Mouse (Mus musculus) liver, adult 2 months (tissue): ENCODE data around the gene Eif3k. TPM values are rescaled to one million over a fixed set of nuclear protein-coding genes. Genes with fewer than 3 reads are reported as not detected.
"Not testable (repeated sequence)": the region's sequence is repeated elsewhere in the genome, so short reads cannot be mapped to it uniquely, and the experiment has no call there.

Experiments used
- DNase-seq: peaks from one replicate; pipeline ENCODE4 v3.0.0-alpha.2; 2011; ENCODE audit warnings: low read depth, low spot score; ENCODE audit errors: extremely low read depth
- H3K27ac ChIP-seq: fragments of 200-500 bp; replicated peaks from 2 replicates; pipeline ENCODE4 v1.5.1; 2012; ENCODE audit warnings: low read depth, mild to moderate bottlenecking, control low read depth, inconsistent platforms, low read length; ENCODE audit not compliant: insufficient read depth
- H3K27me3 ChIP-seq: fragments of 200-500 bp; 2 replicates; pipeline ENCODE4 v1.6.1; 2012; ENCODE audit warnings: mild to moderate bottlenecking, moderate library complexity, low read length, inconsistent platforms; ENCODE audit not compliant: control insufficient read depth, insufficient read depth
- H3K36me3 ChIP-seq: fragments of 200-500 bp; 2 replicates; pipeline ENCODE4 v1.6.1; 2012; ENCODE audit warnings: low read length, inconsistent platforms; ENCODE audit not compliant: control insufficient read depth, insufficient read depth
- H3K4me1 ChIP-seq: fragments of 200-500 bp; 2 replicates; pipeline ENCODE4 v1.6.1; 2011; ENCODE audit warnings: low read length; ENCODE audit not compliant: control insufficient read depth, insufficient read depth
- H3K4me3 ChIP-seq: fragments of 200-500 bp; 2 replicates; pipeline ENCODE4 v1.5.1; 2011; ENCODE audit warnings: low read depth, mild to moderate bottlenecking, control low read depth, low read length, moderate library complexity; ENCODE audit not compliant: insufficient read depth
- H3K79me2 ChIP-seq: fragments of 200-500 bp; 2 replicates; pipeline ENCODE4 v1.6.1; 2012; ENCODE audit warnings: inconsistent platforms, mild to moderate bottlenecking, low read length, moderate library complexity; ENCODE audit not compliant: control insufficient read depth, insufficient read depth
- H3K9ac ChIP-seq: fragments of 200-500 bp; 2 replicates; pipeline ENCODE4 v1.6.1; 2012; ENCODE audit warnings: low read depth, mild to moderate bottlenecking, control low read depth, inconsistent platforms, low read length
- CTCF ChIP-seq: fragments of 200-500 bp; IDR thresholded peaks from 2 replicates; pipeline ENCODE4 v1.5.1; 2011; ENCODE audit warnings: low read depth, low read length, control low read depth
- POLR2A ChIP-seq: fragments of 200-500 bp; IDR thresholded peaks from 2 replicates; pipeline ENCODE4 v1.6.1; 2011; ENCODE audit warnings: low read length, control low read depth; ENCODE audit not compliant: insufficient read depth; ENCODE audit errors: extremely low read depth
- WGBS: fragments of 180-500 bp; shearing (Covaris S2); methylation state at CpG from one replicate; pipeline ENCODE4 v1.1.7; 2018; 5-methylcytosine and 5-hydroxymethylcytosine counted together
- polyA plus RNA-seq: library from polyadenylated mRNA; depleted of rRNA; stranded (reverse); fragments of >200 nt; gene quantifications from 2 replicates; pipeline ENCODE4 v1.2.3, GENCODE M21; 2012
- total RNA-seq: library from RNA; depleted of rRNA; stranded (reverse); fragments of >200 nt; gene quantifications from 2 replicates; pipeline ENCODE4 v1.2.3, GENCODE M21; 2014

Eif3k gene
- total and polyA plus RNA-seq, 2 experiments = 64.8 to 91.2 TPM

- Histone ChIP-seq H3K9ac (no peak overlapping the region), H3K27ac (no peak overlapping the region), H3K79me2 (no peaks in the 10 kb centered on the region), H3K36me3 (no peaks in the 10 kb centered on the region; the same call in 1 of the 2 replicates), H3K27me3 (no peaks in the 10 kb centered on the region), H3K4me1 (peaks cover 20% of the 10 kb centered on the region; the same call in 1 of the 2 replicates), H3K4me3 (no peak overlapping the region)
- TF ChIP-seq POLR2A (no peak), CTCF (no peak)
- no peak for DNase-seq
- WGBS = 90% methylated on average over 7 of the region's 7 CpGs
Measured at GRCm38 (mm10) chr7:28971029-28971428, 10.6 kb downstream of the Eif3k start.

- Histone ChIP-seq H3K9ac (no peak overlapping the region), H3K79me2 (no peaks in the 10 kb centered on the region), H3K27me3 (no peaks in the 10 kb centered on the region), H3K36me3 (no peaks in the 10 kb centered on the region; the same call in 1 of the 2 replicates), H3K4me1 (peaks cover 20% of the 10 kb centered on the region; the same call in 1 of the 2 replicates), H3K27ac (peak overlapping the region; percentile 30), H3K4me3 (no peak overlapping the region)
- 25% methylated on average over 12 of the region's 12 CpGs for WGBS
- TF ChIP-seq CTCF (no peak), POLR2A (no peak)
- peak; percentile 97 for DNase-seq
Measured at GRCm38 (mm10) chr7:28969672-28970394, 11.8 kb downstream of the Eif3k start.

- H3K9ac ChIP-seq = no peak overlapping the region
- WGBS = 100% methylated on average over 1 of the region's 1 CpGs
Measured at GRCm38 (mm10) chr7:28969271-28969670, 12.4 kb downstream of the Eif3k start.

GRCm38 (mm10) chr7:28968120-28968519, 13.5 kb downstream of the Eif3k start:
- not testable (repeated sequence) for H3K36me3 ChIP-seq, H3K4me3 ChIP-seq, H3K79me2 ChIP-seq, H3K27ac ChIP-seq, H3K9ac ChIP-seq, H3K27me3 ChIP-seq, DNase-seq
- peaks cover 20% of the 10 kb centered on the region; the same call in 1 of the 2 replicates for H3K4me1 ChIP-seq
- WGBS = 95% methylated on average over 8 of the region's 8 CpGs

More at GRCm38 (mm10) chr7:28969271-28969670, 12.4 kb downstream of the Eif3k start:
- Histone ChIP-seq H3K79me2 (no peaks in the 10 kb centered on the region), H3K4me1 (peaks cover 20% of the 10 kb centered on the region; the same call in 1 of the 2 replicates), H3K27ac (0 out of 2 replicates have a peak overlapping the region, but pooled peaks have one; percentile 30), H3K27me3 (no peaks in the 10 kb centered on the region), H3K4me3 (no peak overlapping the region), H3K36me3 (no peaks in the 10 kb centered on the region; the same call in 1 of the 2 replicates)
- TF ChIP-seq CTCF (no peak), POLR2A (no peak)
- no peak for DNase-seq

GRCm38 (mm10) chr7:28966751-28967505, 14.7 kb downstream of the Eif3k start:
- no peak overlapping the region for H3K9ac ChIP-seq
- 75% methylated on average over 4 of the region's 4 CpGs for WGBS
- TF ChIP-seq CTCF = no peak
- no peak for TF ChIP-seq POLR2A
- no peak for DNase-seq
- no peak overlapping the region for H3K27ac ChIP-seq
- no peak overlapping the region for H3K4me3 ChIP-seq
- H3K36me3 ChIP-seq = no peaks in the 10 kb centered on the region; the same call in 1 of the 2 replicates
- H3K27me3 ChIP-seq = no peaks in the 10 kb centered on the region
- H3K4me1 ChIP-seq = peaks cover 20% of the 10 kb centered on the region; the same call in 1 of the 2 replicates
- H3K79me2 ChIP-seq = peaks cover 1% of the 10 kb centered on the region
